Mouse (Mus musculus): ENCODE data around the gene Pim3. TPM values are rescaled to one million over a fixed set of nuclear protein-coding genes. Genes with fewer than 3 reads are reported as not detected.

Pim3 gene
- polyA plus RNA-seq, 1 experiment: 13.4 TPM

GRCm38 (mm10) chr15:88864270-88865030 lies 2.5 kb downstream of the Pim3 start:
- 79% methylated on average over 22 of the region's 22 CpGs for WGBS
- TF ChIP-seq POLR2A (IDR thresholded peaks at IDR 0.05; ENCODE audit: borderline replicate concordance, control insufficient read depth, low read depth, low read length) (no peak), CTCF (IDR thresholded peaks at IDR 0.05; ENCODE audit: control insufficient read depth, insufficient read depth, low read length) (no peak)
- H3K27ac ChIP-seq (ENCODE audit: control insufficient read depth, insufficient read depth, low read depth, low read length, poor library complexity): no peak overlapping the region
- H3K4me1 ChIP-seq (ENCODE audit: control insufficient read depth, insufficient read depth, low read length): peaks cover 3% of the 10 kb centered on the region; the same call in 1 of the 2 replicates
- no peak overlapping the region for H3K4me3 ChIP-seq (replicated peaks; ENCODE audit: control insufficient read depth, low read depth, low read length)

GRCm38 (mm10) chr15:88865061-88865460 lies 3.1 kb downstream of the Pim3 start:
- no peak overlapping the region for H3K27ac ChIP-seq (ENCODE audit: control insufficient read depth, insufficient read depth, low read depth, low read length, poor library complexity)
- no peak overlapping the region for H3K4me3 ChIP-seq (replicated peaks; ENCODE audit: control insufficient read depth, low read depth, low read length)
- peaks cover 3% of the 10 kb centered on the region; the same call in 1 of the 2 replicates for H3K4me1 ChIP-seq (ENCODE audit: control insufficient read depth, insufficient read depth, low read length)
- 85% methylated on average over 14 of the region's 14 CpGs for WGBS
- TF ChIP-seq CTCF (IDR thresholded peaks at IDR 0.05; ENCODE audit: control insufficient read depth, insufficient read depth, low read length) (no peak), POLR2A (IDR thresholded peaks at IDR 0.05; ENCODE audit: borderline replicate concordance, control insufficient read depth, low read depth, low read length) (no peak)

GRCm38 (mm10) chr15:88865888-88866695 lies 4.1 kb downstream of the Pim3 start:
- WGBS: 82% methylated on average over 4 of the region's 4 CpGs
- Histone ChIP-seq H3K4me3 (replicated peaks; ENCODE audit: control insufficient read depth, low read depth, low read length) (no peak overlapping the region), H3K4me1 (ENCODE audit: control insufficient read depth, insufficient read depth, low read length) (peaks cover 3% of the 10 kb centered on the region; the same call in 1 of the 2 replicates), H3K27ac (ENCODE audit: control insufficient read depth, insufficient read depth, low read depth, low read length, poor library complexity) (no peak overlapping the region)
- TF ChIP-seq CTCF (IDR thresholded peaks at IDR 0.05; ENCODE audit: control insufficient read depth, insufficient read depth, low read length): no peak
- TF ChIP-seq POLR2A (IDR thresholded peaks at IDR 0.05; ENCODE audit: borderline replicate concordance, control insufficient read depth, low read depth, low read length): no peak

GRCm38 (mm10) chr15:88866934-88867356 lies 5.0 kb downstream of the Pim3 start:
- TF ChIP-seq CTCF (IDR thresholded peaks at IDR 0.05; ENCODE audit: control insufficient read depth, insufficient read depth, low read length) (no peak), POLR2A (IDR thresholded peaks at IDR 0.05; ENCODE audit: borderline replicate concordance, control insufficient read depth, low read depth, low read length) (no peak)
- H3K27ac ChIP-seq (ENCODE audit: control insufficient read depth, insufficient read depth, low read depth, low read length, poor library complexity): no peak overlapping the region
- H3K4me3 ChIP-seq (replicated peaks; ENCODE audit: control insufficient read depth, low read depth, low read length): no peak overlapping the region
- peaks cover 1% of the 10 kb centered on the region; the same call in 1 of the 2 replicates for H3K4me1 ChIP-seq (ENCODE audit: control insufficient read depth, insufficient read depth, low read length)
- WGBS: 85% methylated on average over 7 of the region's 7 CpGs

- H3K27ac ChIP-seq (ENCODE audit: control insufficient read depth, insufficient read depth, low read depth, low read length, poor library complexity): no peak overlapping the region
- no peak overlapping the region for H3K4me3 ChIP-seq (replicated peaks; ENCODE audit: control insufficient read depth, low read depth, low read length)
- WGBS: 64% methylated on average over 5 of the region's 5 CpGs
- peaks cover 1% of the 10 kb centered on the region; the same call in 1 of the 2 replicates for H3K4me1 ChIP-seq (ENCODE audit: control insufficient read depth, insufficient read depth, low read length)
- no peak for TF ChIP-seq POLR2A (IDR thresholded peaks at IDR 0.05; ENCODE audit: borderline replicate concordance, control insufficient read depth, low read depth, low read length)
- TF ChIP-seq CTCF (IDR thresholded peaks at IDR 0.05; ENCODE audit: control insufficient read depth, insufficient read depth, low read length): no peak
Measured at GRCm38 (mm10) chr15:88867368-88868023, 5.5 kb downstream of the Pim3 start.

DNA sequence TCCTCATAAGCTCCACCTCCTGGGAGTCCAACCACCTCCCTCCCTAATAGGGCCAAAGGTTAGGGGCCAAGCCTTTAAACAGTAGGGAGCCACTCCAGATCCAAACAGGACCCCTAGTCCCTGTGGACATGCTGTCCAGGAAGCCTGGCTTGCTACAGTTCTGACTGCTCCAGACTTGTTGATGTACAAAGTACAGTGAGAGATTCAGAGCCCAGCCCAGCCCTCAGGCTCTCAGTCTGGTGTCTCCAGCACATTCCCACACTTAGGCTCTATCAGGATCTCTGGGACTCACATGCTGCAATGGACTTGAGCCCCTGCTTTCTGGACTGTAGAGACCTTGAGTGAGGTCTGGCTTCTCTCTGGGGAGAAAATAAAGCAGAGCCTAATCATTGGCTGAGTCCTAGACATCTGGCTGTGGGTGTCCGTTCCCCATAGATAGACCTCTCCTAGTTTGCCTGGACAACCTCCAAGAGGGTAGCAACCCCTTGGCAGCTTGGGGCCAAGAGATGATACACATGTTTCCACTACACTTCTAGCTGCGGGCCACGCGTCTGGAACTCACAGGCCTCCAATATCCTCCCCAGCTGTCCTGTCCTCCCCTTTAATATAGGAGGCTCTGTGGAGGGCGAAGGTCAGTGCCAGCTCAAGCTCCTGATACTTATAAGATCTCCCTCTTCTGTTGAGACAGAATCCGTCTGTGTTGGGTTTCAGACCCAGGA lies 6.2 kb downstream of the Pim3 start:
- WGBS: 87% methylated on average over 6 of the region's 6 CpGs
- TF ChIP-seq CTCF (IDR thresholded peaks at IDR 0.05; ENCODE audit: control insufficient read depth, insufficient read depth, low read length) (no peak), POLR2A (IDR thresholded peaks at IDR 0.05; ENCODE audit: borderline replicate concordance, control insufficient read depth, low read depth, low read length) (no peak)
- peaks cover 1% of the 10 kb centered on the region; the same call in 1 of the 2 replicates for H3K4me1 ChIP-seq (ENCODE audit: control insufficient read depth, insufficient read depth, low read length)
- no peak overlapping the region for H3K27ac ChIP-seq (ENCODE audit: control insufficient read depth, insufficient read depth, low read depth, low read length, poor library complexity)
- H3K4me3 ChIP-seq (replicated peaks; ENCODE audit: control insufficient read depth, low read depth, low read length): no peak overlapping the region

DNA sequence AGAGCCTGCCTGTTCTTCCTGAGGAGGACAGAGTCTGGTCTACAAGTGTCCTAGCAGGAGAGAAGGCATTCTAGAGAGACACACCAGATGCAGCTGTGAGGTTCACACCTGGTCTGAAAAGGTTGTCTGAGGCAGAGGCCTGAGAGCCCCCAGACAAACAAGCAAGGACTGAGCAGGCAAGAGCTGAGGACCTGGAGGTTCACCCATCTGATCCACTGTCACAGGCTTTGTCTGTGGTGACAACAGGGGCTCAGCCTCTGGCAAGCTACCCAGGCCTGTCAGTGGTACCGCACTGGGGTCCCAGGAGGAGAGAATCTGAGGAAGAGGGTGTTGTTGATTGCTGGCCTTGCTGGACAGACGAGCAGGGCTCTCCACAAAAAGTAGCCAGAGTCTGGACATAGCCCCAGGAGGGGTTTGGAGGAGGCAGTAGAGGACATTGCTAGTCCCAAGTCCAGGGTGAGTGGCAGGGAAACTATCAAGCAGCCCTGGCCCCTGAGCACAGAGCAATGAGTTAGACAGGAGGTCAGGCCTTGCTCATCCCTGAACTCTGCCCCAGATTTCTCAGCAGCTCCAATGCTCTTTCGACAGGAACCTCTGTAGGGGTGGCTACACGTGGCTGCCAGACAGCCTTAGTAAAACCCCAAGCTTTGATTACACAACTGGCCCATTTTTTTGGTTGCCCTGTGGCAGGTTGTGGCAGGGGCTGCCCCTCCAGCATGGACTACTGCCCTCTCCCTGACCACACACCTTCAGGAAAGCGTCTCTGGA lies 8.6 kb downstream of the Pim3 start:
- no peak overlapping the region for H3K4me3 ChIP-seq (replicated peaks; ENCODE audit: control insufficient read depth, low read depth, low read length)
- no peak overlapping the region for H3K27ac ChIP-seq (ENCODE audit: control insufficient read depth, insufficient read depth, low read depth, low read length, poor library complexity)
- no peak for TF ChIP-seq CTCF (IDR thresholded peaks at IDR 0.05; ENCODE audit: control insufficient read depth, insufficient read depth, low read length)
- TF ChIP-seq POLR2A (IDR thresholded peaks at IDR 0.05; ENCODE audit: borderline replicate concordance, control insufficient read depth, low read depth, low read length): no peak
- H3K4me1 ChIP-seq (ENCODE audit: control insufficient read depth, insufficient read depth, low read length): no peaks in the 10 kb centered on the region
- 54% methylated on average over 5 of the region's 5 CpGs for WGBS
